Mouse (Mus musculus): ENCODE measurements at regions not wholly inside any gene's neighbourhood (a gene's known extent, or its start where the extent isn't known, plus 50 kb on each side); places are given as distances from the start of the nearest gene placed in this dataset.

DNA sequence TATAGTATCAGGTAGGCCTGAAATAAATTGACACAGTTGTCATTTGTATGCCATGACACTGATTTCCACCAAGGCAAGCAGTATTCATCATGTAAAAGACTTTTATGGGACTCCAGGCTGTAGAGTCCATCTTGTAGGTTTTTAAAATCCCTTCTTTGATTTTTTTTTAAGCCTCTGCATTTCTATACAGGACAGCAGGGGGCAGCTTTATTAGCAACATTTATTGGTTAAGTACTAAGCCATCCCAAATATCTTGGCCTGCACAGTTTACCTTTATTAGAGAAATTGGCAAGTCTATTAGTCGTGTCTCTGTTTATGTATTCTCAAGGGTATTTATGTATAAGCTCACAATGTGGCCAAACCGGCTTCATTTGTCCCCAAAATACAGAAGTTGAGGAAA lies 125.6 kb upstream of the Med14 start:
- Histone ChIP-seq H3K4me1 (peaks cover 11% of the 10 kb centered on the region), H3K9me3 (replicated peaks) (no peaks in the 10 kb centered on the region), H3K9ac (no peak overlapping the region), H3K27ac (peak overlapping the region; percentile 66; the same call in 1 of the 2 replicates), H3K4me2 (no peak overlapping the region), H3K36me3 (ENCODE audit: poor library complexity, severe bottlenecking) (no peaks in the 10 kb centered on the region), H3K4me3 (no peak overlapping the region), H3K27me3 (no peaks in the 10 kb centered on the region)
- WGBS, result 23% methylated on average over 2 of the region's 2 CpGs
- ATAC-seq, result no peak

DNA sequence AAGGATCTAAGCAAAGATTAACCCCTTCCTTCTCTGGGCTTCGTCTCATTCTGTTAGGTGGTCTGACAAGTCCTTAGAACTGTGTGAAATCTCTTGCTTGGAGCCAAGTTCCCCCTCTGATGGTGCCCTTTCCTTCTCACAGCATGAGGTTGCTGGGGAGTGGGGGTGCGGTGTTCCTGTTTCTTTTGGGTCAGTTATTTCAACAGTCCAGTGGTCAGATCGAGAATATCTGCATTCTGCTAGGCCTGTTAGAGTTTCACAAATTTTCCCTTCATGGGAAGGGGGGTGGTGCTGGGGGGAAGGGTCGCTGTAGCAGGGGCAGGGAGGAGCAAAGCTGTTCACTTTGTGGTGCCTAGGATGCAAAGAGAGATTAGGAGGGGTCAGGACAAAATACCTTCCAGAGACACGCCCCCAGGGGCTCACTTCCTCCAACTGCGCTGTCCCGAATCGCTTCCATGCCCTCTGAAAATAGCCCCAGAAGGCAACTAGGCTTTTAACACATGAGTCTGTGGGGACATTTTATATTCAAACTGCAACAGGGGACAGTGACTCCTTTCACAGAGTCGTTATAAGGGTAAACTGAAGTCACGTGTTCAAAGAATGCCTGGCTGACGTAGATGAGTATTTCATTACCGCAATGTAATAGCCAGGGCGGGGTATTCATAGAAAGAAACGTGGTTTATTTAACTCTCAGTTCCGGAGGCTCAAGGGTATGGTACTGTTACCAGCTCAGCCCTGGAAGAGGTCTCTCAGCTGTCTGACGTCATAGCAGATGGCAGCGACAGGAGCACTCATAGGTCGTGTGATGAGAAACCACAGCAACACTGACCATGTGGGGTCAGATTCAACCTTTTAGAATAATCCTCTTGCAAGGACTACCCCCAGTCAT lies 124.5 kb upstream of the Med14 start:
- ATAC-seq, result peak; percentile 54
- Histone ChIP-seq H3K4me2 (peak overlapping the region; percentile 35), H3K27me3 (no peaks in the 10 kb centered on the region), H3K9ac (no peak overlapping the region), H3K4me1 (peaks cover 11% of the 10 kb centered on the region), H3K4me3 (no peak overlapping the region), H3K36me3 (ENCODE audit: poor library complexity, severe bottlenecking) (no peaks in the 10 kb centered on the region), H3K9me3 (replicated peaks) (no peaks in the 10 kb centered on the region), H3K27ac (no peak overlapping the region; the same call in 1 of the 2 replicates)
- WGBS, result 20% methylated on average over 18 of the region's 18 CpGs

DNA sequence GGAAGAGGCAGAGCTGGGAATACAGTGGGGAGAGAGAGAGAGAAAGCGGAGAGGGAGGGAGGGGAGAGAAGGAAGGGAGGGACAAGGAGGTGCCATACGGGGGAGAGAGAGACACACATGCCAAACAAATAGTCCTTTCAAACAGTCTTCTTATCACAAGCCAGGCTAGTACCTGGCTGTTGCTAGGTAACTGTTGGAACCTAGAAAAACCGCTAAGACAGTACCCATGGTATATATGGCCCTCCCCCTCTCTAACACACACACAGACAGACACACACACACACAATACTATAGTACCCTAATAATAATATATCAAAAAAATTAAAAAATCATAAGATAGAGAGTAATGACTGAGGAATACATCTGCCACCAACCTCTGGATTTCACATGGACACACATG lies 117.4 kb upstream of the Med14 start:
- peak; percentile 33; the same call in 1 of the 2 replicates for ATAC-seq
- WGBS, result 61% methylated on average over 3 of the region's 3 CpGs

DNA sequence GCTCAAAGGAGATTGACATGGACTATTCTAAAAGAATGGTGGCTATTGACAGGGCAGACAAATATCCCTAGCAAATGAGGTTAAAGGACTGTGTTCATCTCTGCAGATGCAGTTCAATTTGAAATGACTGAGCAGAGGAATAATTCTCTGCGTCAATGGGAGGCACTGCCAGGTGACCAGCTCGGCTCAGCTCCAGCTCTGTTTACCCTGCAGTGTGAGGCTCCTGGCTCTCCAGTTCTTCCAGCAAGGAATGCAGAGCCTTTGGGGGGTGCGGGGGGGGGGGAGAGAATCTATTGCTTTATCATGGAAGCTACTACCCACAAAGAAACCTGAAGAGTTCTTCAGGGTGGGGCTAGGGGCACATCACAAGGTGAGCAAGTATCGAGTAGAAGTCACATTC lies 115.6 kb upstream of the Med14 start:
- H3K4me1 ChIP-seq, result no peaks in the 10 kb centered on the region
- no peaks in the 10 kb centered on the region for H3K9me3 ChIP-seq (replicated peaks)
- H3K36me3 ChIP-seq (ENCODE audit: poor library complexity, severe bottlenecking), result no peaks in the 10 kb centered on the region
- no peak overlapping the region for H3K4me2 ChIP-seq
- H3K27ac ChIP-seq, result no peak overlapping the region
- WGBS, result 48% methylated on average over 4 of the region's 4 CpGs
- H3K4me3 ChIP-seq, result no peak overlapping the region
- H3K9ac ChIP-seq, result no peak overlapping the region
- no peak for ATAC-seq
- H3K27me3 ChIP-seq, result no peaks in the 10 kb centered on the region

More for the DNA sequence above, 117.4 kb upstream of the Med14 start:
- no peaks in the 10 kb centered on the region for H3K4me1 ChIP-seq
- H3K4me2 ChIP-seq, result no peak overlapping the region
- H3K9me3 ChIP-seq (replicated peaks), result no peaks in the 10 kb centered on the region
- no peaks in the 10 kb centered on the region for H3K36me3 ChIP-seq (ENCODE audit: poor library complexity, severe bottlenecking)
- H3K4me3 ChIP-seq, result no peak overlapping the region
- no peak overlapping the region for H3K27ac ChIP-seq
- no peaks in the 10 kb centered on the region for H3K27me3 ChIP-seq
- no peak overlapping the region for H3K9ac ChIP-seq

DNA sequence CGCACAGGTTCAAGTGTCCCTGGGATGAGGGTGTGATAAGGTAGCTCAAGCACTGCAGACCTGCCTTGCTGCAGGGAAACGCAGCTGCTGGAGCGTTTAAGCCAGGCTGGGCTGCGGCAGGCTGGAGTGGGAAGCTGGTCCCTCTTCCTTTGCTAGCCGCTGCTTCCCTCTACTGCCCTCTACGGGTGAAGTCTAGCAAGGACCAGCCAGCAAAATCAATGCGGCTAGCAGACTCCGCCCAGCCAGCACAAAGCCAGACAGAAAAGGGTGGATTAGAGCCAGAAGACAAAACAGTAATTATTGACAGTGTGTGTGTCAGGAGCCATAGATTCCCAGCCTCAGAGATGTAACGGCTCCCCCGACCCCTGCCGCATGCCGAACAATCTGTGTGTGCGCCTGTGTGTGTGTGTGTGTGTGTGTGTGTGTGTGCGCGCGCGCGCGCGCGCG lies 111.8 kb upstream of the Med14 start:
- no peaks in the 10 kb centered on the region for H3K9me3 ChIP-seq (replicated peaks)
- ATAC-seq, result peak; percentile 94
- no peaks in the 10 kb centered on the region for H3K36me3 ChIP-seq (ENCODE audit: poor library complexity, severe bottlenecking)
- peak overlapping the region; percentile 47 for H3K4me2 ChIP-seq
- peak overlapping the region; percentile 30 for H3K4me3 ChIP-seq
- H3K4me1 ChIP-seq, result no peaks in the 10 kb centered on the region
- peak overlapping the region; percentile 95 for H3K27ac ChIP-seq
- WGBS, result 42% methylated on average over 22 of the region's 22 CpGs
- H3K27me3 ChIP-seq, result no peaks in the 10 kb centered on the region
- peak overlapping the region; percentile 52 for H3K9ac ChIP-seq

DNA sequence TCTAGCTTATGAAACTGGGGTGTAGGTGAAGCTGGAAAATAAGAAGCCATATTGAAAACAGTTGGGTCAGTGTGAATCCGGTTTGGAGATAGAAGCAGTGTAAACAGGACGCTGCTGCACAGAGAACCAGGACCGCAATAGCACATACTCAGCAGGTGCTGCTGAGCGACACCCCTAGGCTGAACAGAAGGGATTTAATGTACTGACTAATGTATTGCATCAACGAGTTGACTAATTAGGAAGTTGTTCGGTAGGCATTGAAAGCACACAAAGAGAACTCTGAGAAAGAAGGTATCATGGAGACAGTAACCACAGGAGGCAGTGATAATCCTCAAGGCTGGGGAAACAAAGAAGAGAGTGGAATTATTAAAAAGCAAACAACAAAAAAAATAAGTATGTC lies 111.4 kb upstream of the Med14 start:
- Histone ChIP-seq H3K4me2 (peak overlapping the region; percentile 47), H3K4me1 (no peaks in the 10 kb centered on the region), H3K27me3 (no peaks in the 10 kb centered on the region), H3K9me3 (replicated peaks) (no peaks in the 10 kb centered on the region), H3K9ac (peak overlapping the region; percentile 52), H3K27ac (peak overlapping the region; percentile 95), H3K36me3 (ENCODE audit: poor library complexity, severe bottlenecking) (no peaks in the 10 kb centered on the region), H3K4me3 (peak overlapping the region; percentile 30)
- 23% methylated on average over 6 of the region's 6 CpGs for WGBS
- peak; percentile 84 for ATAC-seq

DNA sequence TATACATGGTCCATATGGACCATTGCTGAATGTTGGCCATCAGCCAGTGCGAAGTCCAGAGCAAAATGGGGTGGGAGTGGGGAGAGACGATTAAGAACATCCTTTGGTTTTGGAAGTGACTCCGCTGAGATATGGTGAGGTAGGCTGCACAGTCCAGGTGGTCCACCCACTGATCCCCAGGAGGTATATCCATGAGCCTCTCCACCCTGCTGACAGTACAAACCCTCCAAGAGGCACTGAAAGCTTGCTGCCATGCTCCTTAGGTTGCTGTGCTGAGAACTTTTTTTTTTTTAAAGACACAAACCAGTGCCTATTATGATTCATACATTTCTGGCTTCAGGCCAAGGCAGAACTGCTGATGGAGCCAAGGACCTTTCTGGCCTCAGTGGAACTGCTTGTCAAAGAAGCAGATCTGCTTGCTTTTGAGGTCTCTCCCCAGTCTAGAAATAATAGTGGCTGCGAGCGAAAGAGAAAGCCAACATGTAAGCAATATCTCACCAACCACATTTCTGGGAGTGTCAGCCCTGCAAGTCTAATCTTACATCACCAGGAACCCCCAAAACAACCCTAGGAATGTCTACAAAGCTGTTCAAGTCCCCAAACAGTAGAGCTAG lies 105.1 kb upstream of the Med14 start:
- no peak overlapping the region for H3K4me2 ChIP-seq
- WGBS, result 92% methylated on average over 5 of the region's 5 CpGs
- ATAC-seq, result no peak

DNA sequence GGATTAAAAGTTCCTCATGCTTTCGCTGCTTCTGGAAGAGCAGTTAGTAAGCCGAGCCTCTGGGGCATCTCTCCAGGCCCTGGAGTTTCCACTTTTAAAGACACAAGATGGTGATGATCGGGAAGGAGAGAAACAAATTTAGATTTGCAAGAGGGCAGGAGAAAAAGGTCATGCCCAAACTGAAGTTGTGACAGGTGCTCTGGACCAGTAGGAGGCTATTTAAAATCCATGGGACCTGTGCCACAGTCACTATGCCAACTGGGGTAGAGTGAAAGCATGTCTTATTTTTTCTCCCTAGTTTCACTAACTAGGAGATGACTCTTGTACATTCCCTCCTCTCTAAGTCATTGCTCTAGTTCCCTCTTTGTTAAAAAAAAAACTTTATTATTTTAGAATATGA lies 104.3 kb upstream of the Med14 start:
- no peak overlapping the region for H3K9ac ChIP-seq
- no peak overlapping the region for H3K4me3 ChIP-seq
- WGBS, result 89% methylated on average over 3 of the region's 3 CpGs
- no peaks in the 10 kb centered on the region for H3K36me3 ChIP-seq (ENCODE audit: poor library complexity, severe bottlenecking)
- no peak overlapping the region for H3K4me2 ChIP-seq
- no peaks in the 10 kb centered on the region for H3K9me3 ChIP-seq (replicated peaks)
- no peak overlapping the region for H3K27ac ChIP-seq
- no peaks in the 10 kb centered on the region for H3K27me3 ChIP-seq
- no peak for ATAC-seq
- no peaks in the 10 kb centered on the region for H3K4me1 ChIP-seq

More for the DNA sequence above, 105.1 kb upstream of the Med14 start:
- Histone ChIP-seq H3K27me3 (no peaks in the 10 kb centered on the region), H3K36me3 (ENCODE audit: poor library complexity, severe bottlenecking) (no peaks in the 10 kb centered on the region), H3K4me3 (no peak overlapping the region), H3K9ac (no peak overlapping the region), H3K4me1 (no peaks in the 10 kb centered on the region), H3K27ac (no peak overlapping the region), H3K9me3 (replicated peaks) (no peaks in the 10 kb centered on the region)

DNA sequence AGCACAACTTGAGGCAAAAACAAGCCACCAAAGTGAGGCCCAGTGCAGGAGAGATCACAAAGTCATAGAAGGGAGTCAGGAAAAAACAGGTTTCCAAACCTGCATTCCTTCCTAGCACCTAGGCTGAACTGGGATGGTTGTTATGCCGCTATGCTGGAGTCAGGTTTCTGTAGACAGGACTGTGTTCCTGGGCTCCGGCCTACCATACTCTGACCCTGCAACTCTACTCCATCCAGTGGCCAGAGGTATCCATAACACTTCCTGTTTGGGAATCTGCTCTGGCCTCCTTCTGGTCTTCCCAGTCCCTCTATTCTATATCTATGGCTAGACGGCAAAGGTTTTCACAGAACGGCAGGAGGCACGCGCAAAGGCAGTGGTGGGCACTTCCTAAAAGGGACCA lies 98.3 kb upstream of the Med14 start:
- 75% methylated on average over 6 of the region's 6 CpGs for WGBS
- Histone ChIP-seq H3K4me1 (peaks cover 12% of the 10 kb centered on the region), H3K4me2 (no peak overlapping the region), H3K9ac (no peak overlapping the region), H3K9me3 (replicated peaks) (no peaks in the 10 kb centered on the region), H3K27me3 (no peaks in the 10 kb centered on the region), H3K36me3 (ENCODE audit: poor library complexity, severe bottlenecking) (no peaks in the 10 kb centered on the region), H3K4me3 (no peak overlapping the region), H3K27ac (no peak overlapping the region)
- no peak for ATAC-seq

DNA sequence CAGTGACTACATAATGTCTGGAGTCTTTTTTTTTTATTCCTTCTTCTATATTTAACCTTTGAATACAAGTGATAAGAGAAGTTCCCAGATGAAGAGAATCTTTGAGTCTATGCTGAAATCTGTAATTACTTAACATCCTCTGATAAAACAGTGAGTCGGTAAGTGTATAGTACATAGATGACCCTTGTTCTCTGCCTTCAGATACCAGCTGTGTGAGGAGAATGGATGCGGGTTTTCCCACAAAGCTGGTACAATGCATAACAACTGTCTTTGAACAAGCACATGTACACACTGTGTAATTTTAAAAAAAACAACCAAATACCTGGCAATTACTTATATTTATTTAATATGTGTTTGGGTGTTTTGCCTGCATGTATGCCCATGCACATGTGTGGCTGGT lies 96.9 kb upstream of the Med14 start:
- ATAC-seq, result peak; percentile 60
- H3K36me3 ChIP-seq (ENCODE audit: poor library complexity, severe bottlenecking), result no peaks in the 10 kb centered on the region
- peak overlapping the region; percentile 93 for H3K27ac ChIP-seq
- H3K9ac ChIP-seq, result no peak overlapping the region
- H3K4me1 ChIP-seq, result peaks cover 12% of the 10 kb centered on the region
- H3K4me2 ChIP-seq, result peak overlapping the region; percentile 51; the same call in 1 of the 2 replicates
- H3K4me3 ChIP-seq, result no peak overlapping the region
- no peaks in the 10 kb centered on the region for H3K27me3 ChIP-seq
- no peaks in the 10 kb centered on the region for H3K9me3 ChIP-seq (replicated peaks)
- 26% methylated on average over 2 of the region's 2 CpGs for WGBS

DNA sequence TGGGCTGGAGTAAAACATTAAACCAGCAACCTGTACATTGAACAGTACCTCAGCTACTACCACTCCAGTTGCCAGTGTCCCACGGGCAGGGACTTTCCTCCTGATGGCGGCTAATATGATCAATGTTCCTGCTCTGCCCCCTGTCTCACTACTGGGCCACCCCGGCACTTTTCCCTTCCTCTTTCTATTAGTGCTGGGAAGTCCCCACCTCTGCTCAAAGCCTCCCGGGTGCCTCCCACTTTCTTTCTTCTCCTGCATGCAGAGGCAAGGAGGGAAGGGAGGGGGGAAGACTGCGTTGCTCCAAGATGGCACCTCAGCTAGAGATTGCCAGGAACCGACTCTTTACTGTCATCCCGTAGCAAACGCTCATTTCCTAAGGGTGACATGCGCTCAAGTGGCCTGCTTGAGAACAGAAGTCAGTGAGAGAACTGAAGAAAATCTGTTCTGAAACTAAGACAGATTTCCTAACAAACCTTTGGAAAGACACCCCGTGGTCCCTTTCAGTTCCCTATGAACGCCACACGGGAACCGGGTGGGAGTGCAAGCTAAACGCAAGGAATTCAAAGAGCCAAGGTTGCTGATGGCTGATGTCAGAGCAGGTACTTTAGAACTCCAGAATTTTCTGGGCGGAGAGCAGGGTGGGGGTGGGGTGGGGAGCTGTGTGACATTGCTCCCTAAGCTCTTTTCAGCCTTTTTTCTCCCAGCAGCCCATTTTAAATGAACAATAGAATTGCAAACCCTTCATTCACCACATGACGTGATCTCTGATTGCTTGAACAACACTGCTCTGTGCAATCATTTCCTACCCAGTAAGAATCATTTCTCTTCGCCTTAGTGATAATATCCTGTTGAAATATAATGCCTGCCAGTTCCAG lies 96.2 kb upstream of the Med14 start:
- no peaks in the 10 kb centered on the region for H3K9me3 ChIP-seq (replicated peaks)
- H3K27me3 ChIP-seq, result no peaks in the 10 kb centered on the region
- peak overlapping the region; percentile 51 for H3K4me2 ChIP-seq
- WGBS, result 21% methylated on average over 17 of the region's 17 CpGs
- peak overlapping the region; percentile 25 for H3K4me3 ChIP-seq
- H3K36me3 ChIP-seq (ENCODE audit: poor library complexity, severe bottlenecking), result no peaks in the 10 kb centered on the region
- H3K9ac ChIP-seq, result peak overlapping the region; percentile 40
- H3K27ac ChIP-seq, result peak overlapping the region; percentile 93
- peak; percentile 85 for ATAC-seq
- H3K4me1 ChIP-seq, result peaks cover 12% of the 10 kb centered on the region

DNA sequence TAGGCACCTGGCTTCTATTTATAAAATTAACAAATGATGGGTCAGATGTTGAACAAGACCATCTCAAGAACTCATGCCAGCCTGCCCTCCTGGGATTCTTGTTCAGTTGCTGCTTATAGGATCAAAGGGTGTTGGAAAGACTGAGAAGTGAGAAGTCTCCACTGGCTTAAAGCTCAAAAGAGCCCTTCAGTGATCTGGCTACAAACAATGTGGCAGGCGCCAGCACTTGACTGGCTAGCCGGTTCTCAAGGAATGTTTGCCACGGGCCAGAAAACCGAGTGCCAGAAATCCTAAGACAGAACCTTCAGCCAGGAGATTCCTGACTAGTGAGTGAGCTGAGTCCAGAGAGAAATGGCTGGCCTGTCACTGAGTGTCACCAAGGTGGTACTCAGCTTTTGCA lies 93.6 kb upstream of the Med14 start:
- Histone ChIP-seq H3K36me3 (ENCODE audit: poor library complexity, severe bottlenecking) (no peaks in the 10 kb centered on the region), H3K27ac (no peak overlapping the region), H3K4me3 (no peak overlapping the region), H3K4me1 (peaks cover 12% of the 10 kb centered on the region), H3K27me3 (no peaks in the 10 kb centered on the region), H3K4me2 (no peak overlapping the region), H3K9ac (no peak overlapping the region), H3K9me3 (replicated peaks) (no peaks in the 10 kb centered on the region)
- WGBS, result 61% methylated on average over 4 of the region's 4 CpGs
- no peak for ATAC-seq
